ENCODE assay signal across 7 mouse cellular contexts in the genomic region with DNA sequence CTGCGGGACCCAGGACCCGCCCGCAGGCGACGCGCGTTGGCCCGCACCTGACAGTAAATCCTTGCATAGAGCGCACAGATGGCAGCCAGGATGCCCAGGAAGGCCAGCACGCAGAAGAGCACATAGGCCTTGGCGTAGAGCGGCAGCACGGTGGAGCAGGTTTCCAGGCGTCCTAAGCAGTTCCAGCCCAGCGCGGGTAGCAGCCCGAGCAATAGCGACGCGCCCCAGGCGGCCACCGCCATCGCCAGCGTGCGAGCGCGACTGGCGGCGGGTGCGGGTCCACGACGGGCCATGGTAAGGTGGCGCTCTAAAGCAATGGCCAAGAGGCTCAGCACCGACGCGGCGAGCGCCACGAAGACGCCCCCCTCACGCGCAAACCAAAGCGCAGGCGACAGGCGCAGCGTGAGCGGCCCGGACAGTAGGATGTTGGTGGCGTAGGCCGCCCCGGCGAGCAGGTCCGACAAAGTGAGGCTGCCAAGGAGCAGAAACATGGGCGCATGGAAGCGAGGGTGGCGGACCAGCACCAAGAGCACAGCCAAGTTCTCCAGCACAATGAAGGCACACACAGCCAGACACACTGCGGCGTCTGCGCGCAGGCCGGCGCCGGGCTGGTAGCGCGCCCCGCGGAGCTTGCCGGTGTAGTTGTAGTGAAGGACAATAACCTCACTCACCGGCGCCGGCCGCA. TPM values are rescaled to one million over a fixed set of nuclear protein-coding genes. Genes with fewer than 3 reads are reported as not detected.
A peak's percentile ranks its signal among the peaks of the same experiment; 100 is the strongest.
DNase-seq lines count a peak whose midpoint lies in the region; ATAC-seq and TF ChIP-seq lines count a peak whose summit lies in the region.

No protein-coding gene starts in this region.

- H3K4me3 ChIP-seq in embryonic fibroblast, embryonic 13.5 days (ENCODE audit: insufficient read depth, low read length), result peak overlapping the region; percentile 5; the same call in 1 of the 2 replicates
- peak overlapping the region; percentile 47 for H3K4me3 ChIP-seq in intestine, postnatal 0 days (ENCODE audit: low read depth, low read length)
- H3K4me3 ChIP-seq in midbrain, embryonic 16.5 days (ENCODE audit: low read depth, low read length), result peak overlapping the region; percentile 45

- H3K4me2 ChIP-seq in intestine, postnatal 0 days (replicated peaks; ENCODE audit: low read depth), result peak overlapping the region; percentile 76
- H3K4me2 ChIP-seq in midbrain, embryonic 16.5 days (ENCODE audit: low read length), result peak overlapping the region; percentile 76

- no peaks in the 10 kb centered on the region for H3K9me3 ChIP-seq in intestine, postnatal 0 days (ENCODE audit: control insufficient read depth)
- H3K9me3 ChIP-seq in midbrain, embryonic 16.5 days (replicated peaks; ENCODE audit: control insufficient read depth, low read length, poor library complexity, severe bottlenecking), result no peaks in the 10 kb centered on the region

- intact Hi-C loops in left cerebral cortex, postnatal 36 days (cut with DNase I), result no loop called here

- H3K36me3 ChIP-seq in intestine, postnatal 0 days (ENCODE audit: control insufficient read depth, insufficient read depth), result no peaks in the 10 kb centered on the region
- H3K36me3 ChIP-seq in midbrain, embryonic 16.5 days (ENCODE audit: control insufficient read depth, insufficient read depth, low read length), result no peaks in the 10 kb centered on the region

- no peak for TF ChIP-seq POLR2A in embryonic fibroblast, embryonic 13.5 days (IDR thresholded peaks at IDR 0.05; ENCODE audit: low read depth, low read length)

- no peak overlapping the region for H3K9ac ChIP-seq in intestine, postnatal 0 days (ENCODE audit: low read depth, low read length)
- peak overlapping the region; percentile 64 for H3K9ac ChIP-seq in midbrain, embryonic 16.5 days (ENCODE audit: low read depth, low read length)

- no peaks in the 10 kb centered on the region for H3K4me1 ChIP-seq in embryonic fibroblast, embryonic 13.5 days (ENCODE audit: control insufficient read depth, insufficient read depth, low read length)
- peaks cover 3% of the 10 kb centered on the region for H3K4me1 ChIP-seq in intestine, postnatal 0 days (replicated peaks; ENCODE audit: control insufficient read depth, insufficient read depth, low read length)
- peaks cover 18% of the 10 kb centered on the region; the same call in 1 of the 2 replicates for H3K4me1 ChIP-seq in midbrain, embryonic 16.5 days (ENCODE audit: control insufficient read depth, insufficient read depth, low read length)

- DNase-seq in left cerebral cortex, postnatal 36 days (ENCODE audit: low spot score in 2 of 2), result peak; percentile 44 to 71
- no peak for DNase-seq in left cerebral cortex, adult 11 months (ENCODE audit: low spot score)
- no peak for DNase-seq in yolk sac, embryonic 10.5 days (ENCODE audit: low spot score)

- under 1% methylated on average over 72 of the region's 72 CpGs for WGBS in intestine, postnatal 0 days
- under 1% methylated on average over 65 of the region's 72 CpGs for WGBS in midbrain, embryonic 16.5 days

- TF ChIP-seq CTCF in embryonic fibroblast, embryonic 13.5 days (IDR thresholded peaks at IDR 0.05; ENCODE audit: borderline replicate concordance, insufficient read depth, low read length), result no peak
- peak; percentile 4; the same call in 1 of the 2 replicates for TF ChIP-seq CTCF in intestine, postnatal 0 days (IDR thresholded peaks at IDR 0.05; ENCODE audit: low read depth)

- H3K27ac ChIP-seq in embryonic fibroblast, embryonic 13.5 days (ENCODE audit: insufficient read depth, low read length), result no peak overlapping the region
- no peak overlapping the region for H3K27ac ChIP-seq in intestine, postnatal 0 days (ENCODE audit: low read depth, low read length)
- H3K27ac ChIP-seq in midbrain, embryonic 16.5 days (ENCODE audit: low read length), result peak overlapping the region; percentile 60

- H3K27me3 ChIP-seq in intestine, postnatal 0 days (replicated peaks; ENCODE audit: control insufficient read depth, insufficient read depth, low read length), result peaks cover 63% of the 10 kb centered on the region
- peaks cover 59% of the 10 kb centered on the region for H3K27me3 ChIP-seq in midbrain, embryonic 16.5 days (ENCODE audit: control insufficient read depth, insufficient read depth, low read depth, low read length)

- peak; percentile 54; the same call in 1 of the 2 replicates for ATAC-seq in cerebellum, adult (ENCODE audit: insufficient number of reproducible peaks, low FRiP score, low TSS enrichment)
- no peak for ATAC-seq in intestine, postnatal 0 days
- peak; percentile 61 for ATAC-seq in midbrain, embryonic 16.5 days

RNA-seq across cellular contexts. Expression of a gene that starts 3.7 kb away (rescaled TPM):
- 10 to 100 TPM in 1 of 2 experiments, 1 to 10 TPM in 1; 6.6 to 14.2 TPM for total RNA-seq in left cerebral cortex, postnatal 36 days (2021)
- not detected in 2 replicates for polyA plus RNA-seq in embryonic fibroblast, embryonic 13.5 days (2011; ENCODE audit: insufficient read length, low read depth, missing spikeins)
- not detected in 2 replicates for polyA plus RNA-seq in intestine, postnatal 0 days (2015; fragmentation: Nextera tagmentation; extraction: Ambion mirVana)
- polyA plus RNA-seq in midbrain, embryonic 16.5 days (2015; fragmentation: Nextera tagmentation; extraction: Ambion mirVana), result 3.7 and 4.3 TPM in 2 replicates

RNA-seq across cellular contexts. Expression of a gene that starts 5.4 kb away (rescaled TPM):
- total RNA-seq in left cerebral cortex, postnatal 36 days (2021), result 10 to 100 TPM; 52.7 to 60.8 TPM
- polyA plus RNA-seq in embryonic fibroblast, embryonic 13.5 days (2011; ENCODE audit: insufficient read length, low read depth, missing spikeins), result 23.2 and 27.4 TPM in 2 replicates
- polyA plus RNA-seq in intestine, postnatal 0 days (2015; fragmentation: Nextera tagmentation; extraction: Ambion mirVana), result 38.3 and 42.4 TPM in 2 replicates
- 68.0 and 69.9 TPM in 2 replicates for polyA plus RNA-seq in midbrain, embryonic 16.5 days (2015; fragmentation: Nextera tagmentation; extraction: Ambion mirVana)

RNA-seq across cellular contexts. Expression of a gene that starts 20.5 kb away (rescaled TPM):
- total RNA-seq in left cerebral cortex, postnatal 36 days (2021), result 10 to 100 TPM; 47.1 to 48.8 TPM
- polyA plus RNA-seq in embryonic fibroblast, embryonic 13.5 days (2011; ENCODE audit: insufficient read length, low read depth, missing spikeins), result 5.3 and 8.2 TPM in 2 replicates
- 44.7 and 48.1 TPM in 2 replicates for polyA plus RNA-seq in intestine, postnatal 0 days (2015; fragmentation: Nextera tagmentation; extraction: Ambion mirVana)
- 43.0 and 47.9 TPM in 2 replicates for polyA plus RNA-seq in midbrain, embryonic 16.5 days (2015; fragmentation: Nextera tagmentation; extraction: Ambion mirVana)

RNA-seq across cellular contexts. Expression of a gene that starts 43.2 kb away (rescaled TPM):
- 10 to 100 TPM; 32.6 to 44.4 TPM for total RNA-seq in left cerebral cortex, postnatal 36 days (2021)
- polyA plus RNA-seq in embryonic fibroblast, embryonic 13.5 days (2011; ENCODE audit: insufficient read length, low read depth, missing spikeins), result 24.9 and 28.9 TPM in 2 replicates
- polyA plus RNA-seq in intestine, postnatal 0 days (2015; fragmentation: Nextera tagmentation; extraction: Ambion mirVana), result 7.0 and 7.2 TPM in 2 replicates
- 17.0 and 18.3 TPM in 2 replicates for polyA plus RNA-seq in midbrain, embryonic 16.5 days (2015; fragmentation: Nextera tagmentation; extraction: Ambion mirVana)

RNA-seq across cellular contexts. Expression of a gene that starts 46.6 kb away (rescaled TPM):
- total RNA-seq in left cerebral cortex, postnatal 36 days (2021), result 10 to 100 TPM; 52.7 to 58.8 TPM
- 13.0 and 16.5 TPM in 2 replicates for polyA plus RNA-seq in embryonic fibroblast, embryonic 13.5 days (2011; ENCODE audit: insufficient read length, low read depth, missing spikeins)
- 24.1 and 25.8 TPM in 2 replicates for polyA plus RNA-seq in intestine, postnatal 0 days (2015; fragmentation: Nextera tagmentation; extraction: Ambion mirVana)
- polyA plus RNA-seq in midbrain, embryonic 16.5 days (2015; fragmentation: Nextera tagmentation; extraction: Ambion mirVana), result 98.9 and 117 TPM in 2 replicates

Comparison
In these comparisons a context has a peak if more than half of its experiments do, and no peak if none do; other contexts are left out.
1. DNase-seq: peak in left cerebral cortex, postnatal 36 days (2 of 2); none in left cerebral cortex, adult 11 months (single experiment) and yolk sac, embryonic 10.5 days (single experiment).
2. Peak in every context shown above with its lines, with median percentiles within 50 percentile points of each other: H3K4me3 ChIP-seq.